Mouse (Mus musculus) embryonic facial prominence, embryonic 10.5 days (tissue): ENCODE results near the gene Tceanc2. TPM values are rescaled to one million over a fixed set of nuclear protein-coding genes. Genes with fewer than 3 reads are reported as not detected.
"Not testable (repeated sequence)": the region's sequence is repeated elsewhere in the genome, so short reads cannot be mapped to it uniquely, and the experiment has no call there.

Experiments
- DNase-seq: peaks from one replicate; pipeline ENCODE4 v3.0.0-alpha.2; 2017; ENCODE audit warnings: low spot score
- H3K27ac ChIP-seq: fragments of 300-500 bp; sonication (generic); replicated peaks from 2 replicates; pipeline ENCODE4 v1.5.1; 2016; ENCODE audit warnings: mild to moderate bottlenecking
- H3K27me3 ChIP-seq: fragments of 300-500 bp; sonication (generic); replicated peaks from 2 replicates; pipeline ENCODE4 v1.6.1; 2016; ENCODE audit warnings: low read depth, mild to moderate bottlenecking; ENCODE audit not compliant: poor library complexity, severe bottlenecking
- H3K36me3 ChIP-seq: fragments of 300-500 bp; sonication (generic); replicated peaks from 2 replicates; pipeline ENCODE4 v1.6.1; 2016; ENCODE audit warnings: mild to moderate bottlenecking, moderate library complexity
- H3K4me1 ChIP-seq: fragments of 300-500 bp; sonication (generic); 2 replicates; pipeline ENCODE4 v1.6.1; 2016
- H3K4me3 ChIP-seq: fragments of 300-500 bp; sonication (generic); 2 replicates; pipeline ENCODE4 v1.5.1; 2016; ENCODE audit warnings: mild to moderate bottlenecking, moderate library complexity
- H3K9me3 ChIP-seq: fragments of 300-500 bp; sonication (generic); 2 replicates; pipeline ENCODE4 v1.6.1; 2016; ENCODE audit warnings: mild to moderate bottlenecking
- WGBS: fragments of 180-500 bp; shearing (Covaris S2); methylation state at CpG from one replicate; pipeline ENCODE4 v1.1.7; 2016; 5-methylcytosine and 5-hydroxymethylcytosine counted together
- polyA plus RNA-seq: library from polyadenylated mRNA; unstranded; fragments of >200 nt; fragmentation: Nextera tagmentation; extraction: Ambion mirVana; gene quantifications from 2 replicates; pipeline ENCODE4 v1.2.1, GENCODE M21; 2016

Tceanc2 gene
- polyA plus RNA-seq, 1 experiment from 2014 or later = 20.7 TPM

GRCm38 (mm10) chr4:107121165-107121943 is 57.6 kb downstream of the Tceanc2 start:
- Histone ChIP-seq H3K4me1 (peaks cover 41% of the 10 kb centered on the region), H3K27me3 (0 out of 2 replicates have a peak, but pooled peaks cover 8% of the 10 kb centered on the region), H3K27ac (peak overlapping the region; percentile 75), H3K9me3 (no peaks in the 10 kb centered on the region), H3K4me3 (no peak overlapping the region), H3K36me3 (no peaks in the 10 kb centered on the region)
- peak; percentile 80 for DNase-seq
- 67% methylated on average over 12 of the region's 12 CpGs for WGBS

- H3K4me1 ChIP-seq = peaks cover 39% of the 10 kb centered on the region
- WGBS = 93% methylated on average over 6 of the region's 6 CpGs
- no peak overlapping the region for H3K4me3 ChIP-seq
- DNase-seq = no peak
- H3K36me3 ChIP-seq = no peaks in the 10 kb centered on the region
- H3K27ac ChIP-seq = peak overlapping the region; percentile 75
- H3K27me3 ChIP-seq = 0 out of 2 replicates have a peak, but pooled peaks cover 7% of the 10 kb centered on the region
- H3K9me3 ChIP-seq = no peaks in the 10 kb centered on the region
Observed at GRCm38 (mm10) chr4:107120676-107121075, 58.2 kb downstream of the Tceanc2 start.

- Histone ChIP-seq H3K27ac (peak overlapping the region; percentile 24; the same call in 1 of the 2 replicates), H3K4me3 (no peak overlapping the region), H3K27me3 (no peaks in the 10 kb centered on the region), H3K36me3 (no peaks in the 10 kb centered on the region), H3K9me3 (no peaks in the 10 kb centered on the region), H3K4me1 (peaks cover 37% of the 10 kb centered on the region)
- WGBS = 51% methylated on average over 4 of the region's 4 CpGs
- no peak for DNase-seq
Observed at GRCm38 (mm10) chr4:107119056-107119455, 59.9 kb downstream of the Tceanc2 start.

- Histone ChIP-seq H3K4me1 (peaks cover 36% of the 10 kb centered on the region), H3K27ac (no peak overlapping the region; the same call in 1 of the 2 replicates), H3K4me3 (no peak overlapping the region), H3K9me3 (no peaks in the 10 kb centered on the region), H3K27me3 (no peaks in the 10 kb centered on the region), H3K36me3 (no peaks in the 10 kb centered on the region)
- no peak for DNase-seq
- 84% methylated on average over 2 of the region's 2 CpGs for WGBS
Observed at GRCm38 (mm10) chr4:107117741-107118385, 61.1 kb downstream of the Tceanc2 start.

- no peak for DNase-seq
- peaks cover 22% of the 10 kb centered on the region for H3K4me1 ChIP-seq
- WGBS = 57% methylated on average over 8 of the region's 8 CpGs
- no peaks in the 10 kb centered on the region for H3K9me3 ChIP-seq
- H3K4me3 ChIP-seq = no peak overlapping the region
- no peak overlapping the region for H3K27ac ChIP-seq
- no peaks in the 10 kb centered on the region for H3K36me3 ChIP-seq
- no peaks in the 10 kb centered on the region for H3K27me3 ChIP-seq
Observed at GRCm38 (mm10) chr4:107114278-107114677, 64.6 kb downstream of the Tceanc2 start.

GRCm38 (mm10) chr4:107109181-107109580 is 69.7 kb downstream of the Tceanc2 start:
- DNase-seq, H3K27me3 ChIP-seq, H3K36me3 ChIP-seq, H3K4me3 ChIP-seq, H3K9me3 ChIP-seq, H3K27ac ChIP-seq: not testable (repeated sequence)
- peaks cover 33% of the 10 kb centered on the region for H3K4me1 ChIP-seq
- 93% methylated on average over 6 of the region's 6 CpGs for WGBS

GRCm38 (mm10) chr4:107108291-107108731 is 70.6 kb downstream of the Tceanc2 start:
- WGBS = 65% methylated on average over 13 of the region's 13 CpGs
- Histone ChIP-seq H3K27ac (peak overlapping the region; percentile 42), H3K9me3 (no peaks in the 10 kb centered on the region), H3K36me3 (no peaks in the 10 kb centered on the region), H3K27me3 (no peaks in the 10 kb centered on the region), H3K4me3 (no peak overlapping the region), H3K4me1 (peaks cover 31% of the 10 kb centered on the region)
- DNase-seq = peak; percentile 38

GRCm38 (mm10) chr4:107106777-107107176 is 72.1 kb downstream of the Tceanc2 start:
- DNase-seq = no peak
- Histone ChIP-seq H3K36me3 (no peaks in the 10 kb centered on the region), H3K27ac (peak overlapping the region; percentile 42; the same call in 1 of the 2 replicates), H3K4me3 (no peak overlapping the region), H3K27me3 (no peaks in the 10 kb centered on the region), H3K9me3 (no peaks in the 10 kb centered on the region), H3K4me1 (peaks cover 44% of the 10 kb centered on the region)
- 89% methylated on average over 16 of the region's 16 CpGs for WGBS

- Histone ChIP-seq H3K4me3 (no peak overlapping the region), H3K4me1 (peaks cover 45% of the 10 kb centered on the region), H3K36me3 (no peaks in the 10 kb centered on the region), H3K27ac (peak overlapping the region; percentile 35; the same call in 1 of the 2 replicates), H3K27me3 (no peaks in the 10 kb centered on the region), H3K9me3 (no peaks in the 10 kb centered on the region)
- WGBS = 75% methylated on average over 8 of the region's 8 CpGs
- no peak for DNase-seq
Observed at GRCm38 (mm10) chr4:107102220-107102619, 76.7 kb downstream of the Tceanc2 start.

- Histone ChIP-seq H3K4me3 (no peak overlapping the region), H3K27me3 (no peaks in the 10 kb centered on the region), H3K27ac (peak overlapping the region; percentile 57; the same call in 1 of the 2 replicates), H3K4me1 (peaks cover 65% of the 10 kb centered on the region), H3K9me3 (no peaks in the 10 kb centered on the region), H3K36me3 (no peaks in the 10 kb centered on the region)
- WGBS = 82% methylated on average over 17 of the region's 17 CpGs
- DNase-seq = no peak
Observed at GRCm38 (mm10) chr4:107098791-107099525, 80.0 kb downstream of the Tceanc2 start.

- no peak for DNase-seq
- H3K4me3 ChIP-seq = no peak overlapping the region
- 54% methylated on average over 10 of the region's 10 CpGs for WGBS
- 0 out of 2 replicates have a peak overlapping the region, but pooled peaks have one; percentile 40 for H3K27ac ChIP-seq
- H3K27me3 ChIP-seq = no peaks in the 10 kb centered on the region
- H3K4me1 ChIP-seq = peaks cover 69% of the 10 kb centered on the region
- no peaks in the 10 kb centered on the region for H3K36me3 ChIP-seq
- no peaks in the 10 kb centered on the region for H3K9me3 ChIP-seq
Observed at GRCm38 (mm10) chr4:107098375-107098774, 80.5 kb downstream of the Tceanc2 start.

- Histone ChIP-seq H3K4me3 (no peak overlapping the region), H3K9me3 (no peaks in the 10 kb centered on the region), H3K36me3 (no peaks in the 10 kb centered on the region), H3K4me1 (peaks cover 70% of the 10 kb centered on the region), H3K27ac (peak overlapping the region; percentile 8), H3K27me3 (no peaks in the 10 kb centered on the region)
- no peak for DNase-seq
- 59% methylated on average over 15 of the region's 15 CpGs for WGBS
Observed at GRCm38 (mm10) chr4:107097871-107098270, 81.0 kb downstream of the Tceanc2 start.
